Mouse (Mus musculus) right cerebral cortex, postnatal 10 days (tissue): ENCODE data around the gene Sardh.

Experiments
- DNase-seq, 2 experiments: peaks; one replicate each; pipeline ENCODE4 v3.0.0; 2021; ENCODE audit warnings: low spot score in 2 of 2

Gene Sardh

DNA sequence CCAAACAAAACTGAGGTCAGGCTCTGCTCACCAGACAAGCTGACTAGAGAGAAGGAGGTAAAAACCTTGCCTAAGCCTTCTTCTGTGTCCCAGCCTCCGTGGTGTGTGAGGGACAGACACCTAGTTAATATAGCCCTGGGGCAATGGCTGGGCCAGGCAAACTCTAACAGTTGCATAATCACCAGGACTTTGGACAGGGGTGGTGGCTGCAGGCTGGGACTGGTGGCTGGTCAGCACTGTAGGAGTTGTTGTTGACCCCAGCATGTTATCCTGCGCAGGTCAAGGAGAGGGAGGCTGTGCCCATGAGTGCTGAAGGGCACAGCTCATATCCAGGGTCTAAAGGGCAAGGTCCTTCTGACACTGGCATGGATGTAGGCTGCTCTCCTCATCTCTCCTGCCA lies at the start of gene Sardh:
Gene Sardh, minus strand, starts transcription at position 127 of the 400 bp plus-strand sequence.
- no peak for DNase-seq

DNA sequence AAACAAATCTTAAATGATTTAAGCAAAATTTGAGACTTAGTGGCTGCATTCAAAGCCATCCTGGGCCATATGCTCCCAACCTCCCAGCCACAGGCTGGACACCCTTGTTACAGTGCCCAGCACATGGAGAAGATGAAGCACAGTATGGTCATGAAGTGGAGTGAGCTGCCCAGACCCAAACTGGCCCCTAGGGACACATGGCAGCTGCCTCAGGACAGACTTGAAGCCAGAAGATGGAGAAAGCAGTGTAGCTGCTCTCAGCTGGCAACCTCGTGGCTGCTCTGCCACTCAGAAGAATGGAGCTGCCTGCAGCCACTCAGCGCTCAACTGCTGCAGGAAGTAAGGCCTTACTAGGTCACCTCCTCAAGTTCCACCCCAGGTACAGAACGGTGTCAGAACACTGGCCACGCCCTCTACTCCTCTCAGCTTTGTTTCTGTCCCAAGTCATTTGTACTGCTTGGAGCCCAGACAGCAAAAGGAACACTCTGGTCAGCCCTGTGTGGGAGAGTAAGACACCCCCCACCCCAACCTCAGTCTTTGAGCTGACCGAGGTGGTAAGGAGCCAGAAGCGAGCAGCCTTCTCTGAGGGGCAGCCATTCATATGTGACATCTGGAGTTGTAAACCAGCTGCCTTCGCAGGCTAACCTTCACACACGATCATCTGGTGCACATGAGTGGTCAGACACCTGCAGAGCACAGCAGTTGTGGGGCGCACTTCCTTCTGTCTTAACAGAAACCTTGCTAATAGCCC lies 48.7 kb upstream of the Sardh start:
- DNase-seq, result no peak

DNA sequence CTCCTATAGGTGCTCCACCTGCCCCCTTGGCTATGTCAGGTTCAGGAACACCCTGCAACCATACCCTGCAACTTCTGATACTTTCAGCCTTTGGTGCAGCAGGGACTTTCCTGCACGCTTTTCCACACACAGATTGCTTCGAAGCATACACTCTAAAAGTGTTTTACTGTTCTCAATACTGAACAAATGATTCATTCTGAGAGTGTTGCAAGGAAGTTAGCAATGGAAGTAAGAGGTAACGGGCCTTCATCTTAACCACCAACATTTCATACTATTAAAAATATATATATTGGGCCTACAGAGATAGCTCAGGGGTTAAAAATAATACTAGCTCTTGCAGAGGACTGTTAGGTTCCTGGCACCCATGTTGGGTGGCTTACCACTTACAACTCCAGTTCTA lies 46.6 kb upstream of the Sardh start:
- no peak for DNase-seq

DNA sequence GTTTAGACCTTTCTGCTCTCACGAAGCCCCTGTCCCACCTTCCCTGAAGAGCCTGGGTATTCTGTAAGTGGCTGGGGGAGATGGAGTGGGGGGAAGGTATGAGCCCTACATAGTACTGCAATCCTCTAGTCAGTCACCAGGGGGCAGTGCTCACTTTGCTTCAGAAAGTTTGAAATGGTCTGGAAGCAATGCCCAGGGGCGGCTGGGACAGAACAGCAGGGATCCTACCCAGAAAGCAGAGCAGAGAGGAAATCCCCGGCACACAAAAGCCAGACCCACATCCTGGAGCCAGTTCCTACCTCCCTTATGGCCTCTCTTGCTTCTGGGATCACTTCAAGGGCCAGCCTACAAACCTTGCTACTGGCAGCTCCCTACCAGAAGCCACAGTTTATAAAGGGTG lies 40.9 kb upstream of the Sardh start:
- peak; percentile 87 to 89 for DNase-seq

DNA sequence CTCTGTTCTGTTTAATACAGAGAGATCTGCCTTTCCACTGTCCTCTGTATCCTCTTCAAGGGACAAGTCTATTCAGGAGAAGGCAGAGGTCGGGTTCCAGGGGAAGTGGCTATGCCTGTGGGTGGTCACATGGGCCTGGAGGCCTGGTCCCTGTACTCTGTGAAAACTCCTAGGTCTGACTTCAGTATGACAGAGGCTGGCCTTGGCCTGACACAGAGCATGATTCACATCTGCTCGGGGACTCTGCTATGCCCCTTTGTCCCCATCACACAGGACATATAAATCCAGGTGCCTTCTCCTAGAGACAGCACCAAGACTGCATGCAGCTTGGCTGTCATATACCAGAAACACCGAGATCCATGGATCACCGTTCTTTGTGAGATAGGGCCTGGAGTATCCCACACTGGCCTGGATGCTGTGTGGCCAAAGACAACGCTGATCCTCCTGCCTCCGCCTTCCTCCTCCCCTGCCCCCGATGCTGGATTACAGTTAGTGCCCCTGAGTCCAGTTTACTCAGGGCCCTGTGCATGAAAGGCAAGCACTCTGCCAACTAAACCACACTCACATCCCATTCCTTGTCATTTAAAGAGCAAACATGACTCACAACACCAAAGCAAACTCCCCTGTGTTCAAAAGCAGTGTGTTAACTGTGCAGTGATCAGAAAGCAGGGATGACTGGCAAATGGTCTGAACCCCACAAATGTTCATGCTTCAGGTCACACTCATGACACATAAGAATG lies 39.0 kb upstream of the Sardh start:
- DNase-seq, result no peak

GRCm38 (mm10) chr2:27284441-27284840 lies 36.3 kb upstream of the Sardh start:
- DNase-seq, result no peak

GRCm38 (mm10) chr2:27281771-27282170 lies 33.6 kb upstream of the Sardh start:
- no peak for DNase-seq

DNA sequence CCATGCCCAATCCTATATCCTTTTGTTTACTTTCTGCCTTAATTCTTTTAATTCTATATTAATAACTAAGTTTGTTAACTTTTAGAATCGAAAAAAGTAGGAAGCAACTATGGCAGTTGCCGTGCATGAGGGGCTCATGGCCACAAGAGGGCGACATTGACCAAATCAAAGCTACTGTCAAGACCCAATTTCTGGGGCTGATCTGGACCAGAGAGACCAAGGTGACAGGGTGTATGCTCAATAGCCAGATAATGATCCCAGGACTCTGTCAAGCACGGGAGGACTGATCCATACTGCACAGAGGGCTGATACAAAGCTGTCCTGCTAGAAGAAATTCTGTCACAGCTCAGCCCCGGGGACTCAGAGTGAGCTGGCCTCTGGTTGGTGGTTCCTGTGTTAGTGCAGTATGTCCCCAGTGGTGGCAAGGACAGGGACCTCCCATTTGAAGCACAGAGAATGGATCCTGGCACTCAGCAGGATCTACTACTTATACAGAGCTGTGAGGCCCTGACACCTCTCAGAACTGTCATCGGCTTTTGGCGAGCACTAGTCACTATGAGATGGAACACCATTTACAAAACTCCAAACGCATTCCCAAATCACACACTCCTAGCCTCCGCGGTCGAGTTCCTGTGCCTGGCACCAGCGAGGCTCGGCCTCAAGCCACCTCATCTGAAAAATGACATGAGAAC lies 32.9 kb upstream of the Sardh start:
- DNase-seq, result peak; percentile 69 to 83

DNA sequence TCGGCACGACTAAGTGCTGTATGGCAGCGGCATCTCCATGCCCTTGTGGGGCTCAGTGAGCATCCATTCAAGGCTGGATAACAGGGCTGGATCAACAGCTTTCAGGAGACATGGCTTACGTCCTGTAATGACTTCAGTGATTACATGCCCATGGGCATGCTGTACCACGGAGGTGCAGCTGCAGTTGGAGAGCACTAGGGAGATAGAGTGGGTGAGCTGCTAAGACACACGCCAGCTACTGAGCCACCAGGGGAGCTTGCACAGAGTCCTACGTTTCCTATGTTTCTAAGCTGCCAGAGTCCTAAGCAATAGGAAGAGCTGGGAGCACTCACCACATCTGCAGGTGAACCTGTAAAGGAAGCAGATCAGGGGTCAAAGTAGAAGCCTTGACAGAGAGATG lies 30.7 kb upstream of the Sardh start:
- no peak for DNase-seq

- no peak for DNase-seq
These were observed 20.2 kb upstream of the Sardh start for GRCm38 (mm10) chr2:27268325-27268724.

DNA sequence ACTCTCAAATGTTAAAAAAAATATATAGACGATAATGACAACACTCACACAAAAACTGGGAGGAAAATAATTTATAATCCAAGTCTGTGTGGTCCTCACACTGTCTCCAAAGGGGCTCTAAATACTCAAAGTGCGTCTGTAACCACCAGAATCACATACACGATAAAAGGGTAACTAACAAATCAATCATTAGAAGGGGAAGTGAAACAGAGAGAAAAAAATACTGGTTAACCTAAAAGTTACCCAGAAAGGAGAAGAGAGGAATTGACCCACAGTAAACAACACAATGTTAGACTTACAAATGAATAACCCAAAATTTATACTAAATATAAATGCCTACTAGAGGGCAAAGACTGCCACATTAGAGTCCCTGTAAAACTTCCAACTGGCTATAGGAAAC lies 17.7 kb upstream of the Sardh start:
- DNase-seq, result no peak

DNA sequence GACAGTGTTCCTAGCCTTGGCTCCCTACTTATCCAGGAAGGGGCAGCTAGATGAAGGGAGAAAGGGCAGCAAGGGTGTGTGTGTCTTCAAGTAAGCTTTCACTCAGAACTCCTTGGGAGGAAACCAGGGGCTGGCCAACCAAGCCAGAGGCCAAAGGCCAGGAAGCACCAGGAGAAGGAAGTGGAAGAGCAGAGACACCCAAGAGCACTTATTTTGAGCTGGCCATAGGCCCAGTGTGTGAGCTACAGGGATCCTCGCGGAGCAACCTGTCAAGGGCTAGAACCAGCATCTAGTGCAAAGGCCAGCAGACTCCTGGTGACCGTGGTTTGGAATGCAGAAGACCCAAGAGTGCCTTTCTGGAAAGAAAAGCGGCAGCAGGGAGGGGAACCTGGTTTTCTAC lies 14.8 kb upstream of the Sardh start:
- DNase-seq, result no peak

GRCm38 (mm10) chr2:27251434-27251833 lies 3.3 kb upstream of the Sardh start:
- no peak for DNase-seq

DNA sequence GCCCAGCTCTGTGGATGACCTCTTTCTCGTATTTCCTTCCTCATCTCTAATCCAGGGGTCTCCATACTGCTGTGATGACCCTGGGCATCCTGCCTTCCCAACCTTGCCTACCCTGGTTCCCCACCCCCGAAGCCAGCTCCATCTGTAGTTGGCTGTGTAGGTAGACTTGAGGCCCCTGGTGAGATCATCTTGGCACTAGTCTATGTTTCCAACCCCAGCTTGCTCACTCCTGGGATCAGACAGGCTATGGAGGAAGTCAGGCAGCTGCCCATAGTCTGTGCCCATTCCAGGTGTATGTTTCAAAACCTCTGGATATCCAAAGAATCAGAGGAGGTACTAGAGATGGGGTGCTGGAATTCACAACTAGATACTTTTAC lies 662 bp downstream of the Sardh start:
- DNase-seq, result no peak

- DNase-seq, result peak; percentile 88 to 89
These were observed 1.2 kb downstream of the Sardh start for GRCm38 (mm10) chr2:27246712-27247486.

GRCm38 (mm10) chr2:27245947-27246346 lies 2.2 kb downstream of the Sardh start:
- no peak for DNase-seq

DNA sequence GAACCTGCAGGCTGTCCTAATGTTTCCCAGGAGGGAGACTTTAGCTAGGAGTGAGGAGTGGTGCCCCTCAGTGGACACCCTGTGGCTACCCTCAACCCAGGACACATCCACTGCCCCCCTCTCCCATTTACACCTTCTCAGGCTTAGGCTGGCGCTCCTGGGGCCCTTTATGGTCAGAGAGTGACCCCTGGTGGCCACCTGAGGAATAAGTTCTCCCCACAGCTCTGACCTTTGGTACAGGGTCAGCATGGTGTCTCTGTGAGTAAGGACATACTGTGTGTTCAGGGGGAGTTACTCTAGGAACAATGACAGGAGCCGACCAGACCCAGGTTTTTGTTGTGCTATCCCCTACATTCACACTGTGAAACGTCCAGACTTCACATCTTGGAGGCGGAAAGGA lies 10.8 kb downstream of the Sardh start:
- peak in 1 of 2 experiments; percentile 68 for DNase-seq

GRCm38 (mm10) chr2:27235729-27236128 lies 12.4 kb downstream of the Sardh start:
- peak; percentile 84 to 87 for DNase-seq

DNA sequence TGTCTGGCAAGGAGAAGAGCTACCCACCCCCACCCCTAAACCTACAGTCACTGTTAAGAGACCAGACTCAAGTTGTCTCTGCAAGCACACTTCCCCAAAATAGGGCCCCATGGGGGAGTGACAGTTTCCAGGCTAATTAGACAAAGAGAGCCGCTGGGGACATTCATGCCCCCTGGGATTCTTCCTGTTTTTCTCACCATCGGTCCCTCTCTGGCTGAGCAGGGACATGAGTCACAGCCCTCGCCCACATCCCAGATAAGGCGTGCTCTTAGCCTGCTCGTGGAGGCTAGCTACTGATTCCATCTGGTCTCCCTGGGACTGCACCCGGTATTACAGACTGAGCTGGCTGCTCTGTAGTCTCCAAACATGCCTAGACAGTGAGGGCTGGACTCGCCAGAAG lies 15.8 kb downstream of the Sardh start:
- peak; percentile 49 to 59 for DNase-seq

GRCm38 (mm10) chr2:27229481-27230105 lies 18.5 kb downstream of the Sardh start:
- DNase-seq, result peak in 1 of 2 experiments; percentile 40

DNA sequence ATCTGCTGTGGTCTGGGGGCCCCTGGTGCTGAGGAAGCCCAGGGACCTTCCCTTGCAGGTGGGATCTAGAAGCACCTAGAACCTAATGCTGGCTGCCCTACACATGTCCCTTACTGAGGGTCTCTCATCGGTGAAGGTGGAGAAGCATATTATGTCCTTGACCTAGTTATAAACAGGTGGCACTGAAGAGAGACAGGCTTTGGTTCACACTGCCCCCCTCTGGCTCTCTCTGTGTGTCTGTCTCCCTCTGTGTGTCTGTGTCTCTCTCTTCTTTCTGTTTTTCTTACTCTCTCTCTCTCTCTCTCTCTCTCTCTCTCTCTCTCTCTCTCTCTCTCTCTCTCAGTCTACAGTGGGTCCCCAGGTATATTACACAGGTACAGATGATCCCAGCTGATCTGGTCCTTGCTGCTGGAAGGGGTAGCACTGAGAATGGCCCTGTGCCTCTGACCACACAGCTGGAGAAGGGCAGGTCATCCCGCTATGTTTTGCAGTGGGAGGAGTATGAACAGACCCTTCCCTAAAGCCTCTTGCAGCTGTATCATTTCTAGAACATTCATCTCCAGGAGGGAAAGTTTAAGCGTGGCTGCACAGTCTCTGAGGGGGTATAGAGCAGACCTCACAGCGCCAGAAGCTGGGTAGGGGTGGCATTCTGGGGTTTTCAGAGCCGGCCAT lies 19.2 kb downstream of the Sardh start:
- peak in 1 of 2 experiments; percentile 27 for DNase-seq
